Mouse (Mus musculus): ENCODE results near the gene Sfxn4. TPM values are rescaled to one million over a fixed set of nuclear protein-coding genes. Genes with fewer than 3 reads are reported as not detected.
A peak's percentile ranks its signal among the peaks of the same experiment; 100 is the strongest.
"Not testable (repeated sequence)": the region's sequence is repeated elsewhere in the genome, so short reads cannot be mapped to it uniquely, and the experiment has no call there.

The Sfxn4 gene
- polyA plus RNA-seq, 1 experiment from 2014 or later = 10.7 TPM

- H3K9me3 ChIP-seq (replicated peaks; ENCODE audit: control insufficient read depth, low read length) = no peaks in the 10 kb centered on the region
- H3K9ac ChIP-seq (ENCODE audit: low read length) = no peak overlapping the region
- H3K27ac ChIP-seq (ENCODE audit: low read depth, low read length) = no peak overlapping the region
- H3K36me3 ChIP-seq (ENCODE audit: control insufficient read depth, insufficient read depth, low read length) = peaks cover 17% of the 10 kb centered on the region; the same call in 1 of the 2 replicates
- ATAC-seq (no peak), DNase-seq (ENCODE audit: low spot score) (no peak)
- H3K4me2 ChIP-seq (ENCODE audit: low read length) = no peak overlapping the region
- no peaks in the 10 kb centered on the region for H3K27me3 ChIP-seq (replicated peaks; ENCODE audit: control insufficient read depth, insufficient read depth, low read length)
- no peaks in the 10 kb centered on the region for H3K4me1 ChIP-seq (ENCODE audit: control insufficient read depth, insufficient read depth, low read length)
- WGBS = 92% methylated on average over 5 of the region's 5 CpGs
- no peak overlapping the region for H3K4me3 ChIP-seq (ENCODE audit: low read depth, low read length)
Observed at GRCm38 (mm10) chr19:60871366-60871765, 10.1 kb upstream of the Sfxn4 start.

- Histone ChIP-seq H3K9me3 (replicated peaks; ENCODE audit: control insufficient read depth, low read length) (no peaks in the 10 kb centered on the region), H3K27me3 (replicated peaks; ENCODE audit: control insufficient read depth, insufficient read depth, low read length) (no peaks in the 10 kb centered on the region), H3K4me1 (ENCODE audit: control insufficient read depth, insufficient read depth, low read length) (no peaks in the 10 kb centered on the region), H3K9ac (ENCODE audit: low read length) (no peak overlapping the region), H3K27ac (ENCODE audit: low read depth, low read length) (no peak overlapping the region), H3K4me3 (ENCODE audit: low read depth, low read length) (no peak overlapping the region), H3K4me2 (ENCODE audit: low read length) (no peak overlapping the region), H3K36me3 (ENCODE audit: control insufficient read depth, insufficient read depth, low read length) (peaks cover 17% of the 10 kb centered on the region; the same call in 1 of the 2 replicates)
- WGBS = 89% methylated on average over 1 of the region's 1 CpGs
- DNase-seq (ENCODE audit: low spot score) = no peak
- no peak for ATAC-seq
Observed at GRCm38 (mm10) chr19:60870489-60870888, 9.2 kb upstream of the Sfxn4 start.

GRCm38 (mm10) chr19:60866169-60866568 lies 4.9 kb upstream of the Sfxn4 start:
- ATAC-seq; H3K27ac ChIP-seq (ENCODE audit: low read depth, low read length); H3K4me3 ChIP-seq (ENCODE audit: low read depth, low read length); H3K9me3 ChIP-seq (replicated peaks; ENCODE audit: control insufficient read depth, low read length); DNase-seq (ENCODE audit: low spot score); H3K9ac ChIP-seq (ENCODE audit: low read length); H3K4me1 ChIP-seq (ENCODE audit: control insufficient read depth, insufficient read depth, low read length); H3K4me2 ChIP-seq (ENCODE audit: low read length); H3K27me3 ChIP-seq (replicated peaks; ENCODE audit: control insufficient read depth, insufficient read depth, low read length): not testable (repeated sequence)
- 95% methylated on average over 4 of the region's 4 CpGs for WGBS
- H3K36me3 ChIP-seq (ENCODE audit: control insufficient read depth, insufficient read depth, low read length) = peaks cover 26% of the 10 kb centered on the region

- H3K36me3 ChIP-seq (ENCODE audit: control insufficient read depth, insufficient read depth, low read length) = peaks cover 25% of the 10 kb centered on the region
- H3K4me1 ChIP-seq (ENCODE audit: control insufficient read depth, insufficient read depth, low read length) = no peaks in the 10 kb centered on the region
- H3K27me3 ChIP-seq (replicated peaks; ENCODE audit: control insufficient read depth, insufficient read depth, low read length) = no peaks in the 10 kb centered on the region
- H3K9me3 ChIP-seq (replicated peaks; ENCODE audit: control insufficient read depth, low read length) = no peaks in the 10 kb centered on the region
- H3K4me2 ChIP-seq (ENCODE audit: low read length) = no peak overlapping the region
- no peak overlapping the region for H3K27ac ChIP-seq (ENCODE audit: low read depth, low read length)
- H3K9ac ChIP-seq (ENCODE audit: low read length) = no peak overlapping the region
- DNase-seq (ENCODE audit: low spot score) (no peak), ATAC-seq (no peak)
- H3K4me3 ChIP-seq (ENCODE audit: low read depth, low read length) = no peak overlapping the region
Observed at GRCm38 (mm10) chr19:60845731-60846130, 15.5 kb downstream of the Sfxn4 start.

- H3K4me2 ChIP-seq (ENCODE audit: low read length) = no peak overlapping the region
- H3K36me3 ChIP-seq (ENCODE audit: control insufficient read depth, insufficient read depth, low read length) = peaks cover 37% of the 10 kb centered on the region
- ATAC-seq (no peak), DNase-seq (ENCODE audit: low spot score) (no peak)
- no peaks in the 10 kb centered on the region for H3K9me3 ChIP-seq (replicated peaks; ENCODE audit: control insufficient read depth, low read length)
- H3K4me1 ChIP-seq (ENCODE audit: control insufficient read depth, insufficient read depth, low read length) = no peaks in the 10 kb centered on the region
- H3K27me3 ChIP-seq (replicated peaks; ENCODE audit: control insufficient read depth, insufficient read depth, low read length) = no peaks in the 10 kb centered on the region
- H3K9ac ChIP-seq (ENCODE audit: low read length) = no peak overlapping the region
- H3K27ac ChIP-seq (ENCODE audit: low read depth, low read length) = no peak overlapping the region
- H3K4me3 ChIP-seq (ENCODE audit: low read depth, low read length) = no peak overlapping the region
Observed at GRCm38 (mm10) chr19:60843324-60843723, 18.0 kb downstream of the Sfxn4 start.

GRCm38 (mm10) chr19:60837747-60838146 lies 23.5 kb downstream of the Sfxn4 start:
- H3K4me2 ChIP-seq (ENCODE audit: low read length) = no peak overlapping the region
- H3K4me3 ChIP-seq (ENCODE audit: low read depth, low read length) = no peak overlapping the region
- no peaks in the 10 kb centered on the region for H3K9me3 ChIP-seq (replicated peaks; ENCODE audit: control insufficient read depth, low read length)
- peak; percentile 84 for DNase-seq (ENCODE audit: low spot score)
- WGBS = 84% methylated on average over 1 of the region's 1 CpGs
- H3K36me3 ChIP-seq (ENCODE audit: control insufficient read depth, insufficient read depth, low read length) = peaks cover 61% of the 10 kb centered on the region
- H3K4me1 ChIP-seq (ENCODE audit: control insufficient read depth, insufficient read depth, low read length) = no peaks in the 10 kb centered on the region
- no peaks in the 10 kb centered on the region for H3K27me3 ChIP-seq (replicated peaks; ENCODE audit: control insufficient read depth, insufficient read depth, low read length)
- peak; percentile 71 for ATAC-seq
- H3K27ac ChIP-seq (ENCODE audit: low read depth, low read length) = no peak overlapping the region
- no peak overlapping the region for H3K9ac ChIP-seq (ENCODE audit: low read length)

- 92% methylated on average over 6 of the region's 6 CpGs for WGBS
- Histone ChIP-seq H3K9ac (ENCODE audit: low read length) (no peak overlapping the region), H3K27me3 (replicated peaks; ENCODE audit: control insufficient read depth, insufficient read depth, low read length) (no peaks in the 10 kb centered on the region), H3K4me3 (ENCODE audit: low read depth, low read length) (no peak overlapping the region), H3K4me1 (ENCODE audit: control insufficient read depth, insufficient read depth, low read length) (no peaks in the 10 kb centered on the region), H3K9me3 (replicated peaks; ENCODE audit: control insufficient read depth, low read length) (no peaks in the 10 kb centered on the region), H3K4me2 (ENCODE audit: low read length) (no peak overlapping the region), H3K36me3 (ENCODE audit: control insufficient read depth, insufficient read depth, low read length) (peaks cover 58% of the 10 kb centered on the region), H3K27ac (ENCODE audit: low read depth, low read length) (no peak overlapping the region)
- no peak for ATAC-seq
- DNase-seq (ENCODE audit: low spot score) = no peak
Observed at GRCm38 (mm10) chr19:60818677-60819076, 42.6 kb downstream of the Sfxn4 start.

GRCm38 (mm10) chr19:60813133-60813532 lies 48.1 kb downstream of the Sfxn4 start:
- ATAC-seq = no peak
- no peak overlapping the region for H3K4me3 ChIP-seq (ENCODE audit: low read depth, low read length)
- DNase-seq (ENCODE audit: low spot score) = no peak
- no peaks in the 10 kb centered on the region for H3K27me3 ChIP-seq (replicated peaks; ENCODE audit: control insufficient read depth, insufficient read depth, low read length)
- H3K4me2 ChIP-seq (ENCODE audit: low read length) = no peak overlapping the region
- no peak overlapping the region for H3K27ac ChIP-seq (ENCODE audit: low read depth, low read length)
- peaks cover 8% of the 10 kb centered on the region for H3K4me1 ChIP-seq (ENCODE audit: control insufficient read depth, insufficient read depth, low read length)
- peaks cover 15% of the 10 kb centered on the region for H3K36me3 ChIP-seq (ENCODE audit: control insufficient read depth, insufficient read depth, low read length)
- H3K9me3 ChIP-seq (replicated peaks; ENCODE audit: control insufficient read depth, low read length) = no peaks in the 10 kb centered on the region
- H3K9ac ChIP-seq (ENCODE audit: low read length) = no peak overlapping the region
- WGBS = over 99% methylated on average over 6 of the region's 6 CpGs

GRCm38 (mm10) chr19:60812036-60812389 lies 49.3 kb downstream of the Sfxn4 start:
- Histone ChIP-seq H3K27me3 (replicated peaks; ENCODE audit: control insufficient read depth, insufficient read depth, low read length) (no peaks in the 10 kb centered on the region), H3K36me3 (ENCODE audit: control insufficient read depth, insufficient read depth, low read length) (peaks cover 10% of the 10 kb centered on the region), H3K4me1 (ENCODE audit: control insufficient read depth, insufficient read depth, low read length) (peaks cover 8% of the 10 kb centered on the region), H3K9me3 (replicated peaks; ENCODE audit: control insufficient read depth, low read length) (no peaks in the 10 kb centered on the region), H3K27ac (ENCODE audit: low read depth, low read length) (no peak overlapping the region), H3K4me3 (ENCODE audit: low read depth, low read length) (peak overlapping the region; percentile 70), H3K4me2 (ENCODE audit: low read length) (peak overlapping the region; percentile 62), H3K9ac (ENCODE audit: low read length) (peak overlapping the region; percentile 84)
- no peak for ATAC-seq
- DNase-seq (ENCODE audit: low spot score) = peak; percentile 16
- 11% methylated on average over 10 of the region's 10 CpGs for WGBS

All from forebrain, embryonic 14.5 days (tissue).